Mouse (Mus musculus) kidney, postnatal 36 days (tissue): ENCODE results near the gene Plpp1.

Experiments
- DNase-seq, 2 experiments: peaks; one replicate each; pipeline ENCODE4 v3.0.0; 2021 to 2022; ENCODE audit warnings: mixed read lengths in 2 of 2

The Plpp1 gene

DNA sequence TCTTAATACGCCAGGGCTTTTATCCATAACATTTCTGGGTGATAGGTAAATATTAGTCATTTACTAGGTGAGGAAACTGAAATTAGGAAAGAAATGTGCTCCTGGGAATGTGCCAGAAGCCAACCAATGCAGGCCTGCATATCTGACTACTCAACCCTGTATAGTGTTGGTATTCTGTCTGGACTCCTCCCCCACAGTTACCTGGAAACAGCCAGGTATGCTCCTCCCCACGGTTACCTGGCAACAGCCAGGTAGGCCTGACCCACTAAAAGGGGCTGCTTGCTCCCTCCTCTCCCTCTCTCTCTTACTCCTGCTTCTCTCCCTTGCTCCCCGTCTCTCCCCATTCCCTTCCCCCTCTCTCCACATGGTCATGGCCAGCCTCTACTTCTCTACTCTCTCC lies 21.8 kb downstream of the Plpp1 start:
- no peak for DNase-seq

DNA sequence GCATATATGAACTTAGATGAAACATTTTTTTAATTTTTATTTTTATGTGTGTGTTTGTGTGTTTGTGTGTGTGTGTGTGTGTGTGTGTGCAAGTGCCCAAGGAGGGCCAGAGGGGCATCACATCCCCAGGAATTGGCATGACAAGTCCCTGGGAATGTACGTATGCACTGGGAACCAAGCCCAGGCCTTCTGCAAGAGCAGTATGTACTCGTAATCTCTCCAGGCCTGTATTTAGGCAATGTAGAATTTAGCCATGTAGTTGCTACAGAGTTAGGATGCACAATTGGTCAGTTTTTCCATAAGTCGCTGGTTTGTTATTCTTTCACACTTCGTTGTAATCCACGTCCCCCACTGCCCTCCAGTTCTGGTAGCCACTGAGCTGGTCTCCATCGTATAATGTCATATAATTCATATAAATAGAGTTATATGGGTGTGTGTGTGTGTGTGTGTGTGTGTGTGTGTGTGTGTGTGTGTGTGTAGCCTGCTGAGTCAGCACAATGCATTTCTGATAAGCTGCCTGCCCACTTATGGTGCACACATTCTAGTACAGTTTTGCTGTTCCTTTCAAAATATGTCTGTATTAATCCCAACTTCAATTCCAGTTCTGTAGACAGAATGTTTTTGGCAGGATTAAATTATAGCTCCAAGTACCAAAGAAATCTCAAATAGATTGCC lies 22.8 kb downstream of the Plpp1 start:
- no peak for DNase-seq

DNA sequence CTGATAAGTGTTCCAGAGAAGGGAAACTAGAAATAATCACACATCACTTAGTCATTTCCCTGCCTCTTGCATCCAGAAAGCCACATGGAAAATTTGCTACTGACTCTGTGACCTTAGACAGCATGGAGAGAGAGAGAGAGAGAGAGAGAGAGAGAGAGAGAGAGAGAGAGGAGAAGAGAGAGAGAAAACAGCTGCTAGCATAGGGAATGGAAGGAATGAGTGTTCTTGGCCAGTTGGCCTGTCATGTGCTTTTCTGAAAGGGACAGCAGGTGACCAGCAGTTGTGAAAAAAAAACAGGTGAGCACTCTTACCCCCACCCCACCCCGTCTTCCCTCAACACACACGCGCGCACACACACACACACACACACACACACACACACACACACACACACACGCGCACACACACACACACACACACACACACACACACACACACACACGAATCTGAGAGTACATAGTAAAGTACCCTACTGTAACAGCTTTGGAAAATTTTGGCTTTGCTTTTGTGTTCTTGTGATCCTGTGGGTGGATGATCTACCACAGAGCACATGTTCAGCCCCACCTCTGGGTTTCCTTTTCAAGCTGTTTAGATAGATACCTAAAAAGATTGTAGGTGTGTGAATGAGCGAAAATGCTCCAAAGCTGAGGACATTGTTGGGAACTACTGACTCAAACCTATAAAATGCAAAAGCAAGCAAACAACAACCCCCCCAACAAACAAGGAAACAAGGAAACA lies 23.5 kb downstream of the Plpp1 start:
- no peak for DNase-seq

- DNase-seq = no peak
Measured at GRCm38 (mm10) chr13:112825479-112825878, 24.9 kb downstream of the Plpp1 start.

GRCm38 (mm10) chr13:112829619-112830018 lies 29.0 kb downstream of the Plpp1 start:
- DNase-seq = no peak

DNA sequence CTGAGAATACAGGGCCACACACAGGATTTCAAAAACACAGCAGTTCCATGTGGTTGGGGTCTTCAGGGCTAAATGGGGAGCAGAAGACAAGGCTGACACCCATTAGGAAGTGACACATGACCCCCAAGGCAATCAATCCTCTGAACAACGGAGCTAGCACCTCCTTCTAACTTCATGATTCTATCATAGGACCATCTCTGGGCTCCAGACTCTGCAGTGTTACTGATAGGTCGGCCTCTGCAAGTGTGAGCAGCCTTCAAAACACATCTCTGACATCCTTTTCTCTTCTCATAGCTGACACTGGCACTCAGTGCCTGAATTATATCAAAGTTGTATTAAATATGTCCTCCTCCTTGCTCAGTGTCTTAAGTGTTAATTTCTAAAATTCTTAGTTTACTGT lies 32.0 kb downstream of the Plpp1 start:
- DNase-seq = no peak

DNA sequence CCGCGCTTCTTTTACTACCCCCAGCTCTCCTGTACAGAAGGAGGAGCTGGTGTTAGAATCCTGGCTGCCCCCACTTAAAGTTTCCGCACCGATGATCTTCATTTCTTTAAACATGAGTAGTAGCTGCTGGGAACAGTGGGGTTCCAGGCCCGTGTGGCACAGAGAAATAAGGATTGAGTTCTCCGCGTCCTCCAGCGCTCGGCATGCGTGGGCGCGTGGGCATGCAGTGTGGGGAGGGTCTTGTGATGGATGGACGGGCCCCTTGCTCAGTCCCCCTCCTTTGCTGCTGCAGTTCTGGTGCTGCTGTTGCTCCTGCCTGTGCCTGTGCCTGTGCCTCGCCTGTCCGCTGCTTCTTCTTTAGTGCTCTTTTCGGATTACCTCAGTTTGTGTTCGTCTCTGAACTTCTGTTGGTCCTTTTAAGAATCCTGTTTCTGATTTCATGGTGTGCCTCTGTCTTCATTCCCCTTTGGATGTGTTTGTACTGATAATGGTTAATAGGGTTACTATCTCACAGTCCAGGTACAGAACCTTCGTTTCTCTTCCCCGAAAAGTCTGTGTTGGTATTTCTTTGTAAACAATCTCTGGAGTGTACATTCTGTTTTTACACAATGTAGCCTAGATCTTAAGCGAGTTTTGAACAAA lies 32.8 kb downstream of the Plpp1 start:
- DNase-seq = no peak

- peak in 1 of 2 experiments; percentile 18 for DNase-seq
Measured at GRCm38 (mm10) chr13:112833895-112834263, 33.3 kb downstream of the Plpp1 start.

- no peak for DNase-seq
Measured at GRCm38 (mm10) chr13:112835113-112835512, 34.5 kb downstream of the Plpp1 start.

DNA sequence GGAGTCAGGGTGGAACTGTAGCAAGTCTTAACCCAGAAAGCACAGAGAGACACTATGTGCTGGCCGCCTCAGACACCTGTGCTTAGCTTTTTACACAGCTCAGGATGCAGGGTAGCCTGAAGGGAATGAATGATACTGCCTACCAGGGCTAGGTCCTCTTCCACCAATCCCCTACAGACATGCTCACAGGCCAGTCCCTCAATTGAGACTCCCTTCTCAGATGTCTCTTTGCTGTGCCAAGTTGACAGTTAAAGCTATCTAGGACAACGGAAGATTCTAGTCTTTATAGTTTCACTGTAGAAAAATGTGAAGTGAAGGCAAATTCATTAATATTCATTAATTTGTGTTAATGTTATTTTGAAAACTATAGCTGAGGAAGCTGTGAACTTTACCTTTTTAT lies 36.4 kb downstream of the Plpp1 start:
- no peak for DNase-seq

GRCm38 (mm10) chr13:112837621-112838155 lies 37.1 kb downstream of the Plpp1 start:
- no peak for DNase-seq

GRCm38 (mm10) chr13:112838562-112839232 lies 38.1 kb downstream of the Plpp1 start:
- no peak for DNase-seq

GRCm38 (mm10) chr13:112840241-112841087 lies 39.9 kb downstream of the Plpp1 start:
- no peak for DNase-seq

DNA sequence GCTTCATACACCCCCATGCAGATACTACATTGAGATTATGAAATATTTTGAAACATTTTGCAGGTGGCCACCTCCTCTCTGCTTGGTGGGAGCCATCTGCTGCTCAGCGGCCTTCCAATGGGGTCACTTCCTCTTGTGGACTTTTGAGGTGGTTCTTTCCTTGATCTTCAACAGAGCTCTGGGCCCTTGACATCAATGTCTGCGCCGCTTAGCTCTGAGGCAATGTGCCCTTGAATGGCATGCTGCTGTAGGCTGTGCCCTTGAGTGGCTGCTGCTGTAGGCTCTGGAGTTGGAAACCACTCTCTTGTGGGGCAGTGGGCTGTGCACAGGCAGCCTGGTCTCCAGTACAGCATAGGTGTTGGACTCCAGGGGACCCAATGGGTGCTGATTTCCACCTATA lies 45.3 kb downstream of the Plpp1 start:
- DNase-seq = no peak

DNA sequence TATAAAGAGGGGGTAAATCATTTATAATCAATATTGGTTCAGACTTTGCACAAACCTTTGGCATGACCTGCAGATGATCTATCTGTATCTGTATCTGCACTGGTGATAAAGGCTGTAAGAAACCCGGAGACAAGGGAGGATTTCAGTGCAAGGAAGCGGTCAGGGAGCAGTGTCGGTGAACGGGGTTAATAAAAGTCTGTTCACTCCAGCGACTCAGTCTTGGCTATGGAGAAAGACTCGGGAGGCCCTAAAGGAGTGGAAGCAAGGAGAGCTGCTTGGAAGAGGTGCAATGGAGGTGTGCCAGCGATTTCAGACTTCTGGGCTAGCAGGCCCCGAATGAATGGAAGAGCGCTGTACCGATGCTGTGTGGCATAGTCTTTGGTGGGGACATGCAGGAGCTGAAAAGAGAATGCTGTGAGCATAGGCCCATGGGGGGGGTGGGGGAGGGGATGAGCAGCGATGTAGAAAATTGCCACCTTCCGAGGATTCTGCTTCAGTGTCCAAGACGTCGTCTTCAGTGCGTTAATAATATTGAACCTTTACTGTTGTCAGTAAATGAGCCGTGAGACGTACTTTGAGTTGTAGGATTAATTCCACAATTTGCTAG lies 53.2 kb downstream of the Plpp1 start:
- DNase-seq = no peak

GRCm38 (mm10) chr13:112854402-112854801 lies 53.8 kb downstream of the Plpp1 start:
- no peak for DNase-seq

GRCm38 (mm10) chr13:112857921-112858320 lies 57.3 kb downstream of the Plpp1 start:
- DNase-seq = no peak

- DNase-seq = no peak
Measured at GRCm38 (mm10) chr13:112859574-112860134, 59.1 kb downstream of the Plpp1 start.

DNA sequence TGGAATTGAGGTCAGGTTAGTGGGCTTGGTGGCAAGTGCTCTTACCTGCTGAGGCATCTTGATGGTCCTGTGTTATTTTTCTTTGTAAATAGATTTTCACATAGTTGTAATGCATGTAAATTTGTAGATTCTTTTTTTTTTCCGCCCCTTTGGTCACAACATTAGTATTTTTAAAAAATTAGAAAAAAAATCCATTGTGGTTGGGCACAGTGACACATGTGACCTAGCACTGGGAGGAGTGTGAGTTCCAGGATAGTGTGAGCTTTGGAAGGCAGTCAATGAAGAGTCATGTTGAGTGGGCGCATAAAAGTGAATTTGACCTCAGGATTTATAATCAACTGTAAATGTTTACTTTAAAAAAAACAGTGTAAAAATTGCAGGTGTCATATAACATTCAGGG lies 59.8 kb downstream of the Plpp1 start:
- no peak for DNase-seq

DNA sequence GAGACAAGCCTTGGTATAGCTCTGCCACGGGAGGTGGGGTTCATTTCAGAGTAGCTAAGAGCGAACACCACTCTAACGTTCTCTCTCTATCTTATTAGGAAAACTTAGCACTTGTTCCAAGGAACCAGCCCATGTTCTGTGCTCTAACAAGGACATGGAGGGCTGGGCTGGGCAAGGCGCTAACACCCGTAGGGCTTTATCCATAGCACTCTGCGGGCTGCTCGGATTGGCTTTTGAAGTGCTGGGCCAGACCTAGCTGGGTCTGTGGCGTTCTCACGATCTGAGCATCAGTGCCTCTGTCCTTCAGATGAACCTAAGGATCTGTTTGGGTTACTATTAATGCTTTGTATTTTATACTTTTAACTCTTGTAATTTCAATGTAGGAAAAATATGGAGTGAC lies 60.3 kb downstream of the Plpp1 start:
- no peak for DNase-seq

GRCm38 (mm10) chr13:112861825-112862306 lies 61.3 kb downstream of the Plpp1 start:
- DNase-seq = peak; percentile 78 to 88
